Mouse (Mus musculus) forebrain, embryonic 13.5 days (tissue): ENCODE measurements around the gene Srrm4. TPM values are rescaled to one million over a fixed set of nuclear protein-coding genes. Genes with fewer than 3 reads are reported as not detected.

Experiments used
- ATAC-seq: fragments of 200-750 bp; cut with Nextera tagmentation; 2 replicates; pipeline ENCODE4 v1.8.0; 2017
- H3K27ac ChIP-seq: fragments of 300-500 bp; sonication (generic); 2 replicates; pipeline ENCODE4 v1.5.1; 2015; ENCODE audit warnings: inconsistent platforms, mild to moderate bottlenecking, moderate library complexity
- H3K27me3 ChIP-seq: fragments of 300-500 bp; sonication (generic); 2 replicates; pipeline ENCODE4 v1.6.1; 2015; ENCODE audit warnings: mild to moderate bottlenecking, inconsistent platforms
- H3K36me3 ChIP-seq: fragments of 300-500 bp; sonication (generic); 2 replicates; pipeline ENCODE4 v1.6.1; 2015; ENCODE audit warnings: mild to moderate bottlenecking, inconsistent platforms; ENCODE audit not compliant: poor library complexity, severe bottlenecking
- H3K4me1 ChIP-seq: fragments of 300-500 bp; sonication (generic); 2 replicates; pipeline ENCODE4 v1.6.1; 2015; ENCODE audit warnings: inconsistent platforms
- H3K4me2 ChIP-seq: fragments of 300-500 bp; sonication (generic); 2 replicates; pipeline ENCODE4 v1.6.1; 2015; ENCODE audit warnings: inconsistent platforms, mild to moderate bottlenecking, moderate library complexity
- H3K4me3 ChIP-seq: fragments of 300-500 bp; sonication (generic); 2 replicates; pipeline ENCODE4 v1.5.1; 2015; ENCODE audit warnings: mild to moderate bottlenecking, inconsistent platforms
- H3K9ac ChIP-seq: fragments of 300-500 bp; sonication (generic); 2 replicates; pipeline ENCODE4 v1.6.1; 2015; ENCODE audit warnings: mild to moderate bottlenecking, inconsistent platforms
- H3K9me3 ChIP-seq: fragments of 300-500 bp; sonication (generic); replicated peaks from 2 replicates; pipeline ENCODE4 v1.6.1; 2016; ENCODE audit warnings: inconsistent platforms
- WGBS: fragments of 180-500 bp; shearing (Covaris S2); methylation state at CpG from one replicate; pipeline ENCODE4 v1.1.7; 2015; 5-methylcytosine and 5-hydroxymethylcytosine counted together
- polyA plus RNA-seq: library from polyadenylated mRNA; unstranded; fragments of >200 nt; fragmentation: Nextera tagmentation; extraction: Ambion mirVana; gene quantifications from 2 replicates; pipeline ENCODE4 v1.2.1, GENCODE M21; 2015

The Srrm4 gene
- 26.3 and 28.5 TPM in 2 replicates for polyA plus RNA-seq

DNA sequence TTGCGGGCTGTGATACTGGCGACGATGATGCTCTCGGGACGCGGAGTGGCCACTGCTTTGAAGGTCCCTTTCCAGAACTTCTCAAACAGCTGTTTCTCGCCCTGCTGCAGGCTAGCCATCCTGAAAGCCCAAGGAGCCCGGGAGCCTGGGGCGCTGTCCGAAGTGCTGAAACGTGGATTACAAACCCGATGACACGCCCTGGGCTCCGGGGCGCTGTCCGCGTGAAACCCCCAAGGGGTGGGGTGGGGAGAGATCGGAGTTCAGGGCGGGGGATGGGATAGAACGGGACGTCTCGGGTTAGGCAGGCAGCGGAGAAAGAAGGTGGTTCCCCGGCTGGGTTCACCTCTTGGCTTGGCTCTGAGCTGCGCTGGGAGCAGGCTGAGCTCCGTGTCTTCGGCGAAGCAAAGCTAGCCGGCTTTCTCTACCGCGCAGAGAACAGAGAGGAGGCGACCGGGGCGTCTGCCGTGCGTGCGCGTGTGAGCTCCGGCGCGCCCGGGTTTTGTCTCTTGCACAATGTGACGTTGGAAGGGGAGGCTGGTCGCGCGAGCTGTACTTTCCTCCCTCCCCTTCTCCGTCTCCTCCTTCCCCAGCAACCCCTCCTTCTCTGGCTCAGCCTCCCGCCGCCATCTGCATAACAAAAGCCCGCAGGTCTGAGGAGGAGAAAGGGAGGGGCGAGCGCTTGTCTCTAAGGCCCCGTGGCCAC lies at the start of gene Srrm4:
Gene Srrm4, minus strand, starts transcription at position 472 of the 703 bp plus-strand sequence.
- no peaks in the 10 kb centered on the region for H3K27me3 ChIP-seq
- peak within 1 kb of the TSS; percentile 91 for H3K9ac ChIP-seq
- H3K9me3 ChIP-seq, result no peaks in the 10 kb centered on the region
- H3K4me3 ChIP-seq, result peak within 1 kb of the TSS; percentile 78
- H3K4me1 ChIP-seq, result peaks cover 51% of the 10 kb centered on the region
- H3K4me2 ChIP-seq, result peak within 1 kb of the TSS; percentile 71
- H3K27ac ChIP-seq, result peak within 1 kb of the TSS; percentile 97
- ATAC-seq, result peak; percentile 90
- H3K36me3 ChIP-seq, result no peaks in the 10 kb centered on the region
- under 1% methylated on average over 45 of the region's 53 CpGs for WGBS

GRCm38 (mm10) chr5:116592801-116593430 lies 1.3 kb upstream of the Srrm4 start:
- Histone ChIP-seq H3K4me3 (peak overlapping the region; percentile 78), H3K9ac (peak overlapping the region; percentile 91), H3K4me2 (peak overlapping the region; percentile 71), H3K27ac (peak overlapping the region; percentile 97), H3K36me3 (no peaks in the 10 kb centered on the region), H3K27me3 (no peaks in the 10 kb centered on the region), H3K9me3 (no peaks in the 10 kb centered on the region), H3K4me1 (peaks cover 38% of the 10 kb centered on the region)
- peak; percentile 63 for ATAC-seq
- under 1% methylated on average over 12 of the region's 12 CpGs for WGBS

GRCm38 (mm10) chr5:116592049-116592800 lies 608 bp upstream of the Srrm4 start:
- H3K27me3 ChIP-seq, result no peaks in the 10 kb centered on the region
- peak overlapping the region; percentile 97 for H3K27ac ChIP-seq
- under 1% methylated on average over 32 of the region's 32 CpGs for WGBS
- peak overlapping the region; percentile 91 for H3K9ac ChIP-seq
- H3K9me3 ChIP-seq, result no peaks in the 10 kb centered on the region
- H3K4me2 ChIP-seq, result peak overlapping the region; percentile 71
- peak; percentile 73 for ATAC-seq
- peaks cover 44% of the 10 kb centered on the region for H3K4me1 ChIP-seq
- H3K4me3 ChIP-seq, result peak overlapping the region; percentile 78
- H3K36me3 ChIP-seq, result no peaks in the 10 kb centered on the region

GRCm38 (mm10) chr5:116590698-116591097 lies 919 bp downstream of the Srrm4 start:
- Histone ChIP-seq H3K27ac (peak overlapping the region; percentile 97), H3K4me3 (peak overlapping the region; percentile 78), H3K36me3 (no peaks in the 10 kb centered on the region), H3K9me3 (no peaks in the 10 kb centered on the region), H3K4me1 (peaks cover 59% of the 10 kb centered on the region), H3K27me3 (no peaks in the 10 kb centered on the region), H3K4me2 (peak overlapping the region; percentile 71), H3K9ac (peak overlapping the region; percentile 91)
- WGBS, result under 1% methylated on average over 10 of the region's 10 CpGs
- ATAC-seq, result no peak

GRCm38 (mm10) chr5:116589631-116590030 lies 2.0 kb downstream of the Srrm4 start:
- Histone ChIP-seq H3K9ac (peak overlapping the region; percentile 91), H3K4me2 (peak overlapping the region; percentile 71), H3K4me3 (peak overlapping the region; percentile 78), H3K4me1 (peaks cover 70% of the 10 kb centered on the region), H3K27ac (no peak overlapping the region), H3K36me3 (no peaks in the 10 kb centered on the region), H3K27me3 (no peaks in the 10 kb centered on the region), H3K9me3 (no peaks in the 10 kb centered on the region)
- WGBS, result 45% methylated on average over 8 of the region's 8 CpGs
- ATAC-seq, result no peak

DNA sequence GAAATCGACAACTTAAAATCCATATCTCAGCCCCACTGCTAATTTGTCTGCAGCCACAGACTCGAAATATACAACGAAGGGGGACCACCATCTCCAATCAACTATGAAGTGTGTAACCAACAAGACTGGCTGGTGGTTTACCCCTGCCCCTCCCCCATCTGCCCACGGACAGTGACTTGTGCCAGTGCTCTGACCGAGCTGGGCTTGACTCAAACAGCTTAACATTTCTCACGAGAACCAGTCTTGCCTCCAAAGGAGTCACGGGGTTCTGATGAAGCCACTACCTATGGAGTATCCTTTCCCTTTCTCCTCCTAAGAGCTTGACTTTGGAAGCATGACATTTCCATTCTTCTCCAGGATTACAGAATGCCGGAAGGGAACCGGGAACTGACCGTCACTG lies 2.8 kb downstream of the Srrm4 start:
- Histone ChIP-seq H3K9ac (peak overlapping the region; percentile 91), H3K4me1 (peaks cover 78% of the 10 kb centered on the region), H3K4me2 (peak overlapping the region; percentile 71), H3K27me3 (no peaks in the 10 kb centered on the region), H3K9me3 (no peaks in the 10 kb centered on the region), H3K4me3 (peak overlapping the region; percentile 78), H3K27ac (no peak overlapping the region), H3K36me3 (no peaks in the 10 kb centered on the region)
- WGBS, result 49% methylated on average over 10 of the region's 10 CpGs
- ATAC-seq, result no peak

- Histone ChIP-seq H3K4me2 (no peak overlapping the region), H3K36me3 (peaks cover 25% of the 10 kb centered on the region), H3K27ac (no peak overlapping the region), H3K4me3 (no peak overlapping the region), H3K9me3 (no peaks in the 10 kb centered on the region; the same call in 1 of the 2 replicates), H3K4me1 (peaks cover 33% of the 10 kb centered on the region), H3K27me3 (no peaks in the 10 kb centered on the region), H3K9ac (no peak overlapping the region)
- no peak for ATAC-seq
- 82% methylated on average over 8 of the region's 8 CpGs for WGBS
These were observed 12.1 kb downstream of the Srrm4 start for GRCm38 (mm10) chr5:116579533-116579932.

DNA sequence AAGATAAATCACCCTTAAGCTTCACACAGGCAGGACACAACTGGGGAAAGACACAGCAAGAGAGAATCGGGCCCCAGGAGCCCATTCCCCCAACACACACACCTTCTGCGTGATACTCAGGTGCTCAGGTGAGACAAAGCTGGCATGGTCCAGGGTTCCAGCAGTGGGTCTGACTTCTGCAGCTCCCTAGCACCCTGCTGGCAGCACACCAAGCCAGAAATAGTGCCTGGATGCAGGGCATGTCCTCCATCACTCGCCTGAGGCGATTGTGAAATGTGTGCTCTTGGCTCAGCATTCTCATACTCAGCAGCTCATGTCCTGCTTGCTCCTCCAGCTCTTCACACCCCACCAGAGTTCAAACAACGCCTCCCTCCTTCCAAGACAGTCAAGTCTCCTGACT lies 14.5 kb downstream of the Srrm4 start:
- Histone ChIP-seq H3K36me3 (peaks cover 25% of the 10 kb centered on the region), H3K27ac (no peak overlapping the region), H3K27me3 (no peaks in the 10 kb centered on the region), H3K4me3 (no peak overlapping the region), H3K9ac (no peak overlapping the region), H3K4me1 (peaks cover 41% of the 10 kb centered on the region), H3K9me3 (no peaks in the 10 kb centered on the region; the same call in 1 of the 2 replicates), H3K4me2 (no peak overlapping the region)
- 93% methylated on average over 5 of the region's 5 CpGs for WGBS
- ATAC-seq, result no peak

GRCm38 (mm10) chr5:116573307-116573706 lies 18.3 kb downstream of the Srrm4 start:
- no peaks in the 10 kb centered on the region for H3K9me3 ChIP-seq
- H3K27ac ChIP-seq, result peak overlapping the region; percentile 48
- peak overlapping the region; percentile 21; the same call in 1 of the 2 replicates for H3K4me2 ChIP-seq
- peaks cover 62% of the 10 kb centered on the region for H3K4me1 ChIP-seq
- H3K36me3 ChIP-seq, result peaks cover 15% of the 10 kb centered on the region
- ATAC-seq, result no peak
- H3K4me3 ChIP-seq, result no peak overlapping the region
- H3K9ac ChIP-seq, result no peak overlapping the region
- H3K27me3 ChIP-seq, result no peaks in the 10 kb centered on the region
- 19% methylated on average over 9 of the region's 9 CpGs for WGBS

- peaks cover 66% of the 10 kb centered on the region for H3K4me1 ChIP-seq
- H3K27ac ChIP-seq, result peak overlapping the region; percentile 88; the same call in 1 of the 2 replicates
- H3K36me3 ChIP-seq, result peaks cover under 1% of the 10 kb centered on the region; the same call in 1 of the 2 replicates
- WGBS, result 33% methylated on average over 2 of the region's 5 CpGs
- H3K4me3 ChIP-seq, result no peak overlapping the region
- H3K4me2 ChIP-seq, result peak overlapping the region; percentile 38; the same call in 1 of the 2 replicates
- no peaks in the 10 kb centered on the region for H3K9me3 ChIP-seq
- H3K27me3 ChIP-seq, result no peaks in the 10 kb centered on the region
- ATAC-seq, result no peak
- H3K9ac ChIP-seq, result no peak overlapping the region
These were observed 19.7 kb downstream of the Srrm4 start for GRCm38 (mm10) chr5:116571936-116572335.

DNA sequence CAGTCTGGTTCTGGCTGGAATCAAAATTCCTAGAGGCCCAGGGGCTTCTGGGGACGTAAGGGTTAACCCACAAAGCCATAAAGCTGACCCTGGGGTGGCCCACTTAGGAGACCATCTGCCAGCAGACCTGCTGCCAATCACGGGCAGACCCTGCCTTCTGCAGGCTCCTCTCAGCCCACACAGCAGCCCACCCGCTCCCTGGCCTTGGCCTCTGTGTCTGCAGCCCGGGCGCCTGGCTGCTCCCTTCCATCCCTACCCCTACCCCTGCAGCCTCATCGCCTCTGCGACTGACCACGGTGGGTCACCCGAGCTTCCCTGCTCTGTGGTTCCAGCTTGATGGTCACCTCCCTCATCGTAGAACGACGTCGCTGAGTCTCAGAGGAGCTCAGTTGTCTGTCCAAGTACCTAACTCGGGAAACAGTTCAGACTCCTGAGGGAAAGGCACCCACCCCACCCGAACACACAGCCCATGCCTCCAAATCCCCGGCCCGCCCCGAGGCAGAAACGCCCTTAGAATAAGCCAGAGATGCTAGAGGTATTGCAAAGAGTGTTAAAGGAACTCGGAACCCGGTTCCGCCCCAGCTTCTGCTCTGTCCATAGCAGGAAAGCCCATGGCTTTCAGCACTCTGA lies 20.3 kb downstream of the Srrm4 start:
- peaks cover 72% of the 10 kb centered on the region for H3K4me1 ChIP-seq
- WGBS, result 15% methylated on average over 22 of the region's 22 CpGs
- peak overlapping the region; percentile 88 for H3K27ac ChIP-seq
- peak; percentile 52 for ATAC-seq
- H3K36me3 ChIP-seq, result no peaks in the 10 kb centered on the region
- H3K9ac ChIP-seq, result peak overlapping the region; percentile 31; the same call in 1 of the 2 replicates
- H3K4me2 ChIP-seq, result peak overlapping the region; percentile 38
- H3K4me3 ChIP-seq, result no peak overlapping the region
- no peaks in the 10 kb centered on the region for H3K27me3 ChIP-seq
- no peaks in the 10 kb centered on the region for H3K9me3 ChIP-seq
